Mouse (Mus musculus) right cerebral cortex, postnatal 25 days (tissue): Measurements from ENCODE around the gene 5730596B20Rik.

Source experiments
- DNase-seq: peaks from one replicate; pipeline ENCODE4 v3.0.0; 2022

Gene 5730596B20Rik

GRCm38 (mm10) chr6:52200751-52201250 is 23.5 kb downstream of the 5730596B20Rik start:
- DNase-seq, result no peak

- no peak for DNase-seq
Observed at GRCm38 (mm10) chr6:52201269-52201668, 24.0 kb downstream of the 5730596B20Rik start.

GRCm38 (mm10) chr6:52202362-52203120 is 25.2 kb downstream of the 5730596B20Rik start:
- DNase-seq, result no peak

GRCm38 (mm10) chr6:52203121-52203370 is 25.7 kb downstream of the 5730596B20Rik start:
- DNase-seq, result no peak

GRCm38 (mm10) chr6:52203371-52204049 is 26.2 kb downstream of the 5730596B20Rik start:
- DNase-seq, result no peak

GRCm38 (mm10) chr6:52204050-52204752 is 26.9 kb downstream of the 5730596B20Rik start, which contains the start of gene Hoxa5:
TSS of gene Hoxa5 (minus strand) at chr6:52204587.
- DNase-seq, result no peak

- no peak for DNase-seq
Observed at GRCm38 (mm10) chr6:52205221-52205620, 27.9 kb downstream of the 5730596B20Rik start.

GRCm38 (mm10) chr6:52205638-52206621 is 28.6 kb downstream of the 5730596B20Rik start:
- DNase-seq, result no peak

- DNase-seq, result no peak
Observed at GRCm38 (mm10) chr6:52206882-52207683, 29.8 kb downstream of the 5730596B20Rik start.

- no peak for DNase-seq
Observed at GRCm38 (mm10) chr6:52207684-52207976, 30.3 kb downstream of the 5730596B20Rik start.

- no peak for DNase-seq
Observed at GRCm38 (mm10) chr6:52208072-52208867, 31.0 kb downstream of the 5730596B20Rik start, which contains the start of gene Hoxa6. TSS of gene Hoxa6 (minus strand) at chr6:52208722.

- DNase-seq, result no peak
Observed at GRCm38 (mm10) chr6:52208868-52209684, 31.8 kb downstream of the 5730596B20Rik start.

- no peak for DNase-seq
Observed at GRCm38 (mm10) chr6:52209685-52210046, 32.4 kb downstream of the 5730596B20Rik start.

GRCm38 (mm10) chr6:52211170-52211935 is 34.1 kb downstream of the 5730596B20Rik start:
- no peak for DNase-seq

GRCm38 (mm10) chr6:52211961-52212360 is 34.7 kb downstream of the 5730596B20Rik start:
- no peak for DNase-seq

GRCm38 (mm10) chr6:52212556-52213118 is 35.3 kb downstream of the 5730596B20Rik start:
- no peak for DNase-seq

GRCm38 (mm10) chr6:52213119-52213986 is 36.1 kb downstream of the 5730596B20Rik start, which contains the start of the genes Hoxa3 and Gm28308:
TSS of gene Hoxa3 (minus strand) at chr6:52213336.
TSS of gene Gm28308 (minus strand) at chr6:52213339.
- no peak for DNase-seq

GRCm38 (mm10) chr6:52214271-52214670 is 37.0 kb downstream of the 5730596B20Rik start:
- DNase-seq, result no peak
